Mouse (Mus musculus) gastrocnemius, postnatal 25 days (tissue): ENCODE data around the gene Nell2. TPM values are rescaled to one million over a fixed set of nuclear protein-coding genes. Genes with fewer than 3 reads are reported as not detected.
"Not testable (repeated sequence)": the region's sequence is repeated elsewhere in the genome, so short reads cannot be mapped to it uniquely, and the experiment has no call there.

Source experiments
- DNase-seq: peaks from one replicate; pipeline ENCODE4 v3.0.0; 2022
- total RNA-seq, 2 experiments: library from RNA; stranded (reverse); gene quantifications; 1 replicate in 1 of 2; 2 replicates in 1 of 2; pipeline ENCODE4 v1.2.3; 2021

Nell2 gene
- total RNA-seq, 2 experiments from 2014 or later: 0.20 TPM; not detected in 1

DNA sequence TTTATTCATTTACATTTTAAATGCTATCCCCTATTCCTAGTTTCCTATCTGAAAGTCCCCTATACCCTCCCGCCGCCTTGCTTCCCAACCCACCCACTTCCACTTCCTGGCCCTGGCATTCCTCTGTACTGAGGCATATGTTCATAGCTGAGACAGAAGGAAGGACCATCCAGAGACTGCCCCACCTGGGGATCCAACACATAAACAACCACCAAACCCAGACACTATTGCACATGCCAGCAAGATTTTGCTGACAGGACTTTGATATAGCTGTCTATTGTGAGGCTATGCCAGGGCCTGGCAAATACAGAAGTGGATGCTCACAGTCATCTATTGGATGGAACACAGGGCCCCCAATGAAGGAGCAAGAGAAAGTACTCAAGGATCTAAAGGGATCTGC, 291.3 kb downstream of the Nell2 start:
- not testable (repeated sequence) for DNase-seq

DNA sequence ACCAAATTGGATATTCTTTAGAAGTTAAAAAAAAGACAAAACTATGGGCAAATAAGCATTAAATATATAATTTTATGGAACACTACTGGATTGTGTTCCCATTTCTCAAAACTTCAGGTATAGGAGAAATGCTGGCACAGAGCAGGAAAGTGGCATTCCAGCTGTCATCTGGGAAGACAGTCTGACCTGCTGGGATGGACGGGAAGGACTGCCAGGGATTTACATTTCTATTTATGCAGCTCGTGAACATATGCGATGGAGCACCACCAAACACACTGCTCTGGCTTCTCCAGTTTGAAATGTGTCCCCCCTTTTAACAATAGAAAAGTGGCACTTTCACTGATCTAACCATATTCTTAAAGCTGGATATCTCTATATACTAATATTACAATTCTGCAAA, 291.9 kb downstream of the Nell2 start:
- DNase-seq: no peak

DNA sequence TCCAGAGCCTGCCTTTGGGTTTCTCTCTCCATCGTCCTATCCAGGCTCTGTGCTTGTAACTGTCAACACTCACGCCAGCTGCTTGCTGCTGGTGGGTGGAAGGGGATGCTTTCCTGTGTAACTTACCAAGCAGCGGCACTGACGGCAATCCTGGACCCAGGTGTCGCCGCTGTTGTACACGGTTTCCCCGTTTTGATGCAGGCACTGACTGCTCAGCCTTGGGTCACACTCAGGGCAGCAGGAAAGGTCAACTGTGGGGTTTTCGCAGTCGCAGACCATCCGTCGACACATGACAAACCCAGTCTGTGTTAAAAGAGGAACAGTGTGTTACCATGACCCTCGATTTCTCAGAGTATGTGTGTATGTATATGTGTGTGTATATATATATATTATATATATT, 297.2 kb downstream of the Nell2 start:
- DNase-seq: no peak

DNA sequence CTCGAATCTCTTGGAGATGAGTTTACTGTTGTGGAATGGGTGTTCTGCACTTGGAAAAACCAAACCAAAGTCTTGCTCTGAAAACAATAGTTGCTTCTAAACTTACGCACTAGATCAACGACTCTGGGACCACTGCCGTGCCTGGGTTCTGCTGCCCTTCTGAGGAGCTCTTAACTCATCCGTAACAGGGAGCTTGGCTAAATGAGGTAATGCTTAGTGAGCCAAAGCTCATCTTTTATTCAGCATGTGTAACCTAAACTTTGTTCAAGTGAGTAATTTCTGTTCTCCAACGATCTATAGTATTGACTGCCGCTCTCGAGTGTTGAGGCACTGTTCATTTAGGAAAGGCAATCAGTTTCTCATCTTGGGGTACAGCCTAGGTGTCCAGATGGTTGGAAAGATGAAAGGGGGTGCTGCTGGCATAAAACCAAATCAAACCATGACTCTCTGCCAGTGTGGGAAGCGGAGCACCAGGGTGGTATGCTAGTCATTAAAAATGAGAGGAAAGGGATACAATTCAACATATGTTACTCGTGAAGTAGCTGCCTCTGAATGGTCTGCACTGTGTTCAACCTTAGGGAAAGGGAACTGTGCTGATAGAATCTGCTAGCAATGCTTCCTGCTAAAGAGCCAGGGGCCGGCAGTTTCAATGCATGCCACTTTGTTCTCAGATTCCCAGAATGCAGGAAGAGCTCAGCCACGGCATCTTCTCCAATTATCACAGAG, 311.6 kb downstream of the Nell2 start:
- no peak for DNase-seq

DNA sequence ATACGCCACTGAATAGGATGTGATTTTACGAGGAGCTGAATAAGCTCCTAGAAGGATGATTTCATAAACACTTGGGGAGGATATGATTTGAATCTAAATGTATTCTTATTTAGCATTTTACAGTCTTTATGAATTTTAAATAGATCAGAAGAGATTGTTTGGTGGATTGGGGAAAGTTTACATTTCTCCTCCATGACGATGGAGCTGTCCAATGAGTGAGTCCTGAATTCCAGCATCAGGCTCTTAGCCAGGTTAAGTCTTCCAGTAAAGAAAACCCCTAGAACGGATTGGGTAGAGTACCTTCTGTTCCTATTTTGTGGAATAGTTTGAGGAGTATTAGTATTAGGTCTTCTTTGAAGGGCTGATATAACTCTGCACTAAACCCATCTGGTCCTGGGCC, 317.8 kb downstream of the Nell2 start:
- DNase-seq: no peak

DNA sequence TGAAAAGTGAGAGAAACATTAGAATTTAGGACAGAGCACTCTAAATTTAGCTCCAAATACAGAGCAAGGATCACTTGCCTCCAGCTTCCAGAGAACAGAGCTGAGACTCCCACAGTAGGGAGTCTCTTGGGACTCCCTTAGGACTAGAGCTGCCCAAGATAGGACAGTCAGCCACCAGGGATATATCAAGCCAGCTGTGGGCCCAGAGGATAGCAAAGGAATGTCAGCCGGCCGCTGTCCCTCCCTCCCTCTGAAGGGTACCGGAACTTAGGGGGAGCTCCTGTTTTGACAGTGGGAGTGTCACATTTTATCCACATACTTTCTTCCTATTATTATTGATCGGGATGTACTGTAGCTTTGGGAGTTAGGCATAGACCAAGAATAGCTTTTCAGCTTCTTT, 319.2 kb downstream of the Nell2 start:
- DNase-seq: peak; percentile 25

DNA sequence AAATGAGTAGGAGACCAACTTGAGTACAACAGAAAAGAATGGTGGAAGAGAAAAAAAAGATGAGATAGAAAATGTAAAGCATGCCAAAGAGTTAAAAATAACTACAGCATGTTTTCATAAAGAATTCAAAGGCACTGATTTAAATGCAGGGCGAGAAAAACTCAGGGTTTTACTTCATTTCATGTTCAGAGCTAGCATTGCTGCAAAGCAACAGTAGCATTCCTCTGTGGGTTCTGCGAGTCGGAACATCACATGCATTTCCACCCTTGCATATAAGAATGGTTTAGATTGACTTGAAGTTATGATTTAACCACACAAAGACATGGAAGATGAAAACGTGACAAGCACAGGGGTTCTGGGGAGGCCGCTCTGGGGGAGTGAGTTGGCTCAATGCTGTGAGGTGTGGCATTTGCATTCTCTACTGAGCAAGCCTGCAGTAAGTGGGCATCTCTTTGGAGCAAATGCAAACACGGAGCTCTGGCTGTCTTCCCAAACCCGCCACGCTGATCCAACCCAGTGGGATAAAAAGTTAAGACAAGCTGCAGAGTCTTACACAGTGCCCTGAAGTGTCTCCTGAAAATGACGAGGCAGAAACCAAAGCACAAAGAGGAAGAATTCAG, 334.6 kb downstream of the Nell2 start:
- no peak for DNase-seq

DNA sequence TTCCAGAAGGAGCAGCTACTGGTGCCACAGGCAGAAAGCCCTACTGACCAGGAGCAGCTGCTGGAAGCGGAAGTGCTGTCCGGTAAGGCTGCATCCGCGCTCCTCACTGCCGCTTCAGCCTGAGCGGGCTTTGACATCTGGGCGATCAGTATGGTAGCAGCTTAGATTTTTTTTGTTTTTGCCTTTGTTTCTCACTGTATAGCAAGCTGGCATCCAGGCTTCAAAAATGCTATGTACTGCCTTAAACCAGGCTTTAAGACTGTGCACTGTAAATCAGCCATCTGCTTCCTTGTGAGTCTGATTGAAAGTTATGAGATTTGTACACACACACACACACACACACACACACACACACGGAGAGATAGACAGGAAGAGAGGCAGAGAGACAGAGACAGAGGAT, 335.4 kb downstream of the Nell2 start:
- no peak for DNase-seq

DNA sequence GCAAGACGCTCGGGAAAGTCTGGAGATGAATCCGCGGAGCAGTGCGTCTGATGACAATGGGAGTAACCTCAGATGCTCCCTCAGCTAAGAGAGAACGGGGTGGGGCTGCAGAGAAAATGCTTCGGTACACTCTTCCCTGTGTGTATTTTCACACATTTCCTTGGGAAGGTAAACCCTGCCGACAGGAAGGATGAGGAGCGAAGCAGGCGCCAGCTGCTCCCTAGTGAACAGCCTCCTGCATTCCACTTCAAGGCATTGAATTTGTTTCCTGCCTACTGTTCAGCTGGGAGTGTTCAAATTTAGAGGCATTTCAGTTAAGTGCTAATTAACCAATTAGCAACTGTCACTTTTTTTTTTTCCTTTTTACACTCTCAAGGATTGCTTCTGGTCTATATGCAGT, 342.1 kb downstream of the Nell2 start:
- no peak for DNase-seq

DNA sequence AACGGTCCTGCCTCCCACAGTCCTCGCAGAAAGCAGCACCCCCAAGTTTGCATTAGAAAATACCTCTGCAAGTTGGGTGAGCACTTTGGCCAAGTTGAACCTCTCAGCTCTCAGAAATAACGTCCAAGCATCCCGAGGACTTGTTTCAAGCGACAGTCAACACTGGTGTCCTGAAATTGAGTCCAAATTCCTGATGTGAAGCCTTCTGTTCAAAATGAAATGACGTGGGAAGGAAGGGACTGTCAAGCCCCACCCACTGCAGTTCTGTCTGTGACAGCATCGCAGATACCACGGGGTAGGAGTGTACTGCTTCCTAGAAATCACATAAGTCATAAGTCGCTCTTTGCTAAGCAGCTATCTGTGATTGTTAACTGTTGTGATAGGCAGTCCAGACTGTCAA, 342.9 kb downstream of the Nell2 start:
- DNase-seq: no peak

DNA sequence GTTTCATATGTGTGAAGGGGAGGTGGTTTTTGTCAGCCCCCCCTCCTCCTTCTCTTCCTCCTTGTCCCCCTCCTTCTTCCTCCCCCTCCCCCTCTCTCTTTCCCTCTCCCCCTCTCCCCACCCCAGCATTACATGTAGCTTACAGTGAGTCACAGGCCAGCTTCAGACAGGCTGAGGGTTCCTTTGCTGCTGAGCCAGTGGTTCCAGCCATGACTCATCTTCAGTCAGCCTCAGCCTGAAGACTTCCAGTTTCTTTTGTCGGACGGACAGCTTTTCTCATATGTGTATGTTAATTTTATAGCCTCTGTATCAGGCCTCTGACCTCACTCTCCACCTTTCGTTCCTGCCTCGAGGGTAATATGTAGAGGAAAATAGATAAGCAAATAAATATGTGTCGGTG, 344.9 kb downstream of the Nell2 start:
- no peak for DNase-seq

DNA sequence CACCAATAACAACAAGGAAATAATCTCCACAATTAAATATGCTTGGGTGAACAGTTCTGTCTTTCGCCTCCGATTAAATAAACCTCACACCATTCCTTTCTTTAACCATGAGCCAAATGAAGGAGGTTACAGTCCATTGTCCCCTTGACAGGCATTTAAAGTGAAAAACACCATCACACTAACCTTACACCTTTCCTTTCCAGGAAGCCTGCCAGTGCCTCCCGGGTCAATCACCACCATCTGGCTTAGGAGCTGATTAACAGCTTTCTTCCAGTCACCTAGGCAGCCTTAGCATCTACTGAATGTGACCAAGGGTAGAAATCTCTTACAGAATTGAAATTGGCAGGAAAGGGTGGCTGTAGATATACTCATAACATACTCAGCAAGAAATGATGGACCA, 371.5 kb downstream of the Nell2 start:
- DNase-seq: no peak

DNA sequence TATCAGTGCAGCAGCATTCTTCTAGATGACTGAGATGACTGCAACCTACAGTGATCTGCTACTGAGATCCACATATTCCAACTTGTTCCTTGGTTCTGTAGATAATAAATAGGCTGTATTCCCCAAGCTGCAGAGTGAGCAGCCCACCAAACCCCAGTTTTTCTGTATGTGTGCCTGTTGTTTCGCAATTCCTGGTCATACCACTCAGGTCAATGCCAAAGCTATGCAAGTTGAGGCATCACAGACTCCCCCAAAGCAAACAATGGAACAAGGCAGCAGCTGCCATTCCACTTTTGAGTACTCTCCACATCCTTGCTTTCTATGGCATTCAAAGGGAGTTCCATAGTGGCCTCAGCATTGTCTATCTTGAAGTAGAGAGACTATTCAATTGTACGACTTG, 383.2 kb downstream of the Nell2 start:
- DNase-seq: no peak

DNA sequence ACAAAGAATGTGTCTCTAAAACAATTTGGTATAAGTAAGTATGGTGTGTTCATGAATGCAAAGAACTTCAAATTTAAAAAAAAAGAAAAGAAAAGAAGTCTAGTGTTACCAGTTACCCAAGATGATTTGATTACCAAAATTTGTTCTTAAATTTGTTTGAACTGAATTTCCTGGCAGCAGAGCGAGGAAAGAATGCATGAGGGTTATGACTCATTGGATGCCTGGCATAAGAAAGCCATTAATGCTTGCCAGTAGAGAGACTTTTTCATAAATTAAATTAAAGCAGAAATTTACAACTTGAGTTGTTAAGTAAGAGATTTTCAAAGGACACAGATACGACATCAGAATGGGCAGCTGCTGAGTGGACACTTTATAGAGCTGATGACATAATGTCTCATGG, 384.2 kb downstream of the Nell2 start:
- DNase-seq: no peak

DNA sequence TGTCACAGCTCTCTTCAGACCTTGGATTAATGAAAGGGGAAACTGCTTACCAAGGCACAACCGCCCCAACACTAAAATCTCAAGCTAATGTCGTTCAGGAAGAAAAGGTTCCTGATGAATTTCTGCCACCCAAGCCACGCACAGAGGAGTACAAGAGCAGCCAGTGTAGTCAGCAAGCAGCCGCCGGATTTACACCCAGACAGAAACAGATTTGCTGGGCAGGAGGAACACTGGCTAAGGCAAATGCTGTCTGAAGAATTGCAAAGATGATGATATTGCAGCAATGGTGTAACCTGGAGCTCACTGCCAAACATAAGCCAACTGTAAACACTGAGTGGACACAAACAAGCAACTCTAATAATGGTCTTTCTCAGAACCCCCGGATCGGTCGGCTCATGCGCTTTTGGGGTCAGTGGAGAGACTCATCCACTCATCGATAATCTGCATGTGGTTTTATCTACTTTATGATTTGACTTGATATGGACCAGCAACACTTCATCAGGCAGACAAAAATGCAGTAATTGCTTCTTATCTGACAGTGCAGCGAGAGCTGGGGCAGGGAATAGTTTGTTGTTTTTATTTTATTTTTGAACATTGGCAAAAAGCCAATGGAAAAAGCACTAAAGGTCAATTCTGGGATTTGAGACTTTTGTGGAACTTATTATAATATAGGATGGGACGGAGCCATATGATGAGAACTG, 389.5 kb downstream of the Nell2 start:
- DNase-seq: no peak

DNA sequence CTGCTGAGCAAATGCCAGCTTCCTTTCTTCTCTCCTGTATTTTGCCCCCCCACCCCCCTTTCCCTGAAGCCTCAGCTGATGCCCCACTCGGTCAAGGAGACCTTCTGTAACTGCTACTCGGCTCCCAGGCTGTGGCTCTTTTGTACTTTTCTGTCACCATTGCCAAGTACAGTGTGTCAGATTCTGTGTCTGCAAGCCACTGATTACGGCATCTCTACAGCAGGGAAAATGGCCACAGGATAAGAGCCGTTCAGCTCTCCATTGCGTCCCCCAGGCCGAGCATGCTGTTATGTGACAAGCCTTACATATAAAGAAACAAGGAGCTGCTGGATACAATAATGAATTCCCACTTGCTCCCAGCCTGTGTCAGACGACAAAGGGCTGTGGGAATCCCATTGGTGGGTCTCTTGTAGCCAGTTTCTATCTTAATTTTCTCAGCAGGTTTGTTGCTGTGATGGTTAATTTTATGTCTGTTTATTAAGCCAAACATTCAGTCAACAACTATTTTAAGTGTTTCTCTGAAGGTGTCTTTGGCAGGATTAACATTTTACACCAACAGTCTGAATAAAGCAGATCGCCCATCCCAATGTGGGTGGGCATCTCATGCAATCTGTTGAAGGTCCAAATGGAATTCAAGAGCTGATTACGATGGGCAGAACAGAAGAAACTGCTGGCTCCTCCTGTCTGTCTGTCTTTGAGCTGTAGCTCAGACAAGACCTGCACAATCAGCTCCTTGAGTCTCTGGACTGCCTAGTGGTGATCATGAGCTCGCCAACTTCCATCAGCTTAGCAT, 391.1 kb downstream of the Nell2 start:
- DNase-seq: no peak

DNA sequence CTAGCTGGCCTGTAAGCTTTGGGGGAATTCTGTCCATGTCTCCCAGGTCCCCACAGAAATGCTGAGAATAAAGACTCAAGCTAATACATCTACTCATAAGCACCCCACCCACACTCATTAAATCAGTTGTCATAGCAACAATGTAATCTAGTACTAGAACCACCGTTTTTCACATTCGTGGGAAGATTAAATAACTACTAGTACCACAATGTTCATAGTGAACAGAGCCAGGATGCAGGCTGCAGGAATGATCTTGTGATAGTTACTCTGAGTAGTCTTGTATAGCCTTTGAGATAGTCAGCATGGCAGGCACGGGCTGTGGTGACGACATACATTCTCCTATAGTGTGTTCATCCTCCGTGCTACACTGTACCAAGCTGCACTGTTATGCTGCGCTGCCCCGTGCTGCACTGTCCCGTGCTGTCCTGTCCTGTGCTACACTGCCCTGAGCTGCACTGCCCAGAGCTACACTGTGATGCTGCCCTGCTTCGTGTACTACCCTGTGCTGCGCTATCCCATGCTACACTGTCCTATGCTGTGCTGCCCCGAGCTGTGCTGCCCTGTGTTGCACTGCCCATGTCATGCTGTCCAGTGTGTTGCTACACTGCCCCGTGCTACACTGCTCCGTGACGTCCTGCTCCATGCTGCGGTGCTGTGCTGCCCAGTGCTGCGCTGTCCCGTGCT, 392.3 kb downstream of the Nell2 start:
- DNase-seq: no peak

DNA sequence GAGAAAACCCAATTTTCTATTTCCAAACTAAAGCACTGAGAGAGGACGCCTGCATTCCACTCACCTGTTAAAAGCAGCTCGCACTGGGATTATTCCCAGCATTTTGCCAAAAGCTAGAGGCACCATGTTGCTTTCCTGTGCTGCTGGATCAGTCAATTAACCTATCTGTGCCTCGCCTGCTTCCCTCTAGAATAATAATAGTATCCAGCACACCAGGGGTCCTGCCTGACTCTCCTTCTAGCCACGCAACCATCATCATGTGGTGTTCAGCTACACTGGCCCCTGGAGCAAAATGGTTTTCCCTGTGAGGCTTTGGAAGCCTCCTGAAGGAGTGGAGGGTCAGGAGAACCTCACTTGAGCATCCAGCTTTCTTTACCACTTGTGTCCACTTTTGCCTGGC, 397.0 kb downstream of the Nell2 start:
- no peak for DNase-seq

DNA sequence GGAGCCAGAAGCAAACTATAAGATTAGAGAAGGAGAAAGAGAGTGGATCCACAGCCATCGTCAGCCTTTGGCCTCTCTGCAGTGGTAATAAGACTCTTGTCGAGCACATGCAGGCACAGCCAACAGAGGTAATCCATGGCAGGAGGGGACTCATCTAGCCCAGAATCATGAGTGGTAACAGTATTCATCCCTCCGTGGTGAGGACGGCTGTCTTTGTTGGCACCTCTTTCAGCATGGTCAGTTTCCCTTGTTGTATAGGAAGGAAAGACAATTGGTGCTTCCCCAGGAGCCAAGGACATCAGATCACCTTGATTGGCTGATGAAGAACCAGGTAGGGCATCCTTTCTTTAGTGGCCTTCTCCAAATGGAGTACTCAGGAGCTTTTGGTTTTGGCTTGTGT, 419.7 kb downstream of the Nell2 start:
- DNase-seq: no peak

DNA sequence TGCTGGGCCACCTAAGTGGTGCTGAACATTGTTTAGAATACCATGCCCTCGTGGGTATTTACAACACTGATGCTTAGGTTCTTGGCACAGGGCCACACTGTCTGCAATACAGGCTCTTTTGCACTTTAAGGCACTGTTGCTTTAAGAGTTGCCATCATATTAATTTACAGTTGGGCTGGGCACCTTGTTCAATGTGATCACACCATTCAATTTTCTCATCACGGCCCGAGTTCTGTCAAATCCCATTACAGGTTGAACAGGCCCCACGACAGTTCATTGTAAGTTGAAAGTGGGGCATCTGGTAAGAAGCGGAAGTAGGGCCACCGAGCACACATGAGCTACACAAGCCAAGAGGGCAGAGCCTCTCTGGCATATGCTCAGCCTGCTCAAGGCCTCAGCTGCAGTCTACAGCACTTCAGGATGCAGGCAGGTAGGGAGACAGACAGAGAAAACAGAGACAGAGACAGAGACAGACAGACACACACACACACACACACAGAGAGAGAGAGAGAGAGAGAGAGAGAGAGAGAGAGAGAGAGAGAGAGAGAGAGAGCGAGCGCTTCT, 421.0 kb downstream of the Nell2 start:
- no peak for DNase-seq

DNA sequence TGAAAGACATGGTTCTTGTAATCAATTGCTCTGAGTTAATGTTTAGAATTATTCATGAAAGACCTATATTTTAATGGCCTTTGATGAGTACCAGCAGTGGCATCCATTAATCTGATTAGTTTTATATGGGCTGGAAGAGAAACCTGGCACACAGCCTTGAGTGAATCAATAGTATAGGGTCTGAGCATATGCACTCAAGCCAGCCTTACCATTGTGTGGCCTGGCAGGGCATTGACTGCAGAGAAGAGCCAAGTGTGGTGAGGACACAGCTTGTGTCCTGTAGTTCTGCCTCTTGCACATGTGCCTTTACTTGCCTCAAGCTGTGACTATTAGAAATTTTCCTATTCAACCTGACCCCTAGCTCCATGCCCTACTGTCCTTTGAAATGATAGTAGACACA, 426.8 kb downstream of the Nell2 start:
- DNase-seq: no peak

DNA sequence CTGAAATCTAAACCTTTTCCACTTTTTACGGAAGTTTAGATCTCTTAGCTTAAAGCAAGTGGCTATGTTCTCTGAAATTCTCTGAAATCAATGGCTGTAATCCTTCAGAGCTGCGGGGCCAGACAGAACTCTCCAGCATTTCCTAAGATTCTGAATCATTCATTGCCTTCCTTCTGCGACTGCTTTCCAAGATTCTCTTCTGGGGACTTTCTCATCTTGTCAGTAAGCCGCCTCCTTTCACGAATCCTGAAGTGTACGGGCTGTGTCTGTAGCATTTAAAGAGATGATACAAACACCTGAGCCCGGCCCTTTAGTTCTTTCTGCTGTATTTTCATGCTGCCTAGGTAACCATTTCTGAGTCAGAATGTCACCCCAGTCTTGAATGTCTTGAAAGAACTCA, 428.2 kb downstream of the Nell2 start:
- DNase-seq: no peak
